Comparison of ENCODE assay signal across 8 mouse cellular contexts in genomic region chr1:24171205-24171866, GRCm38 (mm10). TPM values are rescaled to one million over a fixed set of nuclear protein-coding genes. Genes with fewer than 3 reads are reported as not detected.
A peak's percentile ranks its signal among the peaks of the same experiment; 100 is the strongest.
DNase-seq lines count a peak whose midpoint lies in the region; ATAC-seq lines count a peak whose summit lies in the region.

No protein-coding gene starts in this region.

- no peaks in the 10 kb centered on the region for H3K4me1 ChIP-seq in forebrain, embryonic 14.5 days (ENCODE audit: control insufficient read depth, insufficient read depth, low read length)
- 0 out of 2 replicates have a peak, but pooled peaks cover 2% of the 10 kb centered on the region for H3K4me1 ChIP-seq in kidney, embryonic 15.5 days
- H3K4me1 ChIP-seq in limb, embryonic 11.5 days (ENCODE audit: control insufficient read depth, insufficient read depth, low read length) = no peaks in the 10 kb centered on the region

- intact Hi-C loops in gastrocnemius, postnatal 14 days (cut with DNase I; ENCODE audit: low total_unique reads) = loop anchor here (10.0 kb wide), 1 partner anchor 347 kb away; no protein-coding TSS in a partner anchor

- no peak overlapping the region for H3K4me3 ChIP-seq in forebrain, embryonic 14.5 days (ENCODE audit: low read depth, low read length)
- H3K4me3 ChIP-seq in kidney, embryonic 15.5 days (replicated peaks) = no peak overlapping the region
- no peak overlapping the region for H3K4me3 ChIP-seq in limb, embryonic 11.5 days (ENCODE audit: low read depth, low read length)

- no peaks in the 10 kb centered on the region for H3K27me3 ChIP-seq in forebrain, embryonic 14.5 days (replicated peaks; ENCODE audit: control insufficient read depth, insufficient read depth, low read length)
- no peaks in the 10 kb centered on the region for H3K27me3 ChIP-seq in kidney, embryonic 15.5 days
- H3K27me3 ChIP-seq in limb, embryonic 11.5 days (ENCODE audit: control insufficient read depth, insufficient read depth, low read length) = no peaks in the 10 kb centered on the region

- H3K4me2 ChIP-seq in forebrain, embryonic 14.5 days (ENCODE audit: low read length) = no peak overlapping the region
- no peak overlapping the region for H3K4me2 ChIP-seq in kidney, embryonic 15.5 days
- H3K4me2 ChIP-seq in limb, embryonic 11.5 days (ENCODE audit: low read depth, severe bottlenecking) = no peak overlapping the region

- H3K27ac ChIP-seq in forebrain, embryonic 14.5 days (ENCODE audit: low read depth, low read length) = no peak overlapping the region
- no peak overlapping the region for H3K27ac ChIP-seq in kidney, embryonic 15.5 days
- H3K27ac ChIP-seq in limb, embryonic 11.5 days (replicated peaks; ENCODE audit: low read depth, low read length) = no peak overlapping the region

- H3K9ac ChIP-seq in forebrain, embryonic 14.5 days (ENCODE audit: low read length) = no peak overlapping the region
- H3K9ac ChIP-seq in kidney, embryonic 15.5 days = no peak overlapping the region
- H3K9ac ChIP-seq in limb, embryonic 11.5 days (ENCODE audit: low read length) = no peak overlapping the region

- WGBS in forebrain, embryonic 14.5 days = 2% methylated on average over 4 of the region's 4 CpGs
- WGBS in kidney, embryonic 15.5 days = 3% methylated on average over 4 of the region's 4 CpGs
- WGBS in limb, embryonic 11.5 days = 4% methylated on average over 4 of the region's 4 CpGs

- H3K36me3 ChIP-seq in forebrain, embryonic 14.5 days (ENCODE audit: control insufficient read depth, insufficient read depth, low read length) = no peaks in the 10 kb centered on the region
- H3K36me3 ChIP-seq in kidney, embryonic 15.5 days = no peaks in the 10 kb centered on the region
- H3K36me3 ChIP-seq in limb, embryonic 11.5 days (ENCODE audit: control insufficient read depth, insufficient read depth, low read length) = no peaks in the 10 kb centered on the region

- no peaks in the 10 kb centered on the region for H3K9me3 ChIP-seq in forebrain, embryonic 14.5 days (replicated peaks; ENCODE audit: control insufficient read depth, low read length)
- no peaks in the 10 kb centered on the region for H3K9me3 ChIP-seq in kidney, embryonic 15.5 days (replicated peaks)
- H3K9me3 ChIP-seq in limb, embryonic 11.5 days (ENCODE audit: control insufficient read depth, low read length) = no peaks in the 10 kb centered on the region

- peak; percentile 7 for DNase-seq in thymus, postnatal 14 days
- DNase-seq in thymus, postnatal 36 days = no peak
- peak; percentile 12 for DNase-seq in c-Kit-positive CD71-positive TER-119-positive erythroid progenitor cells, embryonic 14.5 days (ENCODE audit: low spot score)
- peak; percentile 89 for DNase-seq in forebrain, embryonic 14.5 days (ENCODE audit: low spot score)
- DNase-seq in limb, embryonic 11.5 days (ENCODE audit: low spot score) = peak; percentile 70
- DNase-seq in retina, postnatal 7 days (ENCODE audit: low read depth, low spot score) = peak; percentile 51
- no peak for DNase-seq in gastrocnemius, postnatal 14 days

- peak; percentile 85 for ATAC-seq in forebrain, embryonic 14.5 days
- 0 out of 2 replicates have a peak, but pooled peaks have one; percentile 64 for ATAC-seq in kidney, embryonic 15.5 days (replicated peaks; ENCODE audit: low FRiP score)
- no peak for ATAC-seq in limb, embryonic 11.5 days (ENCODE audit: insufficient number of reproducible peaks, low FRiP score, low TSS enrichment, low read depth)

RNA-seq across cellular contexts. Expression of gene Col9a1, which starts 6.1 kb away (rescaled TPM):
- polyA plus RNA-seq in forebrain, embryonic 14.5 days (2014; fragmentation: Nextera tagmentation; extraction: Ambion mirVana) = 0.57 and 0.73 TPM in 2 replicates
- polyA plus RNA-seq in kidney, embryonic 15.5 days (2015; fragmentation: Nextera tagmentation; extraction: Ambion mirVana) = 8.1 and 12.7 TPM in 2 replicates
- polyA plus RNA-seq in limb, embryonic 11.5 days (2014; fragmentation: Nextera tagmentation; extraction: Ambion mirVana) = 79.4 and 80.8 TPM in 2 replicates
- under 1 TPM; 0.31 to 0.45 TPM for total RNA-seq in gastrocnemius, postnatal 14 days (2021)

Comparison
In these comparisons a context has a peak if more than half of its experiments do, and no peak if none do; other contexts are left out.
1. DNase-seq: peak in thymus, postnatal 14 days (single experiment), c-Kit-positive CD71-positive TER-119-positive erythroid progenitor cells, embryonic 14.5 days (single experiment), forebrain, embryonic 14.5 days (single experiment), limb, embryonic 11.5 days (single experiment) and retina, postnatal 7 days (single experiment); none in thymus, postnatal 36 days (0 of 2) and gastrocnemius, postnatal 14 days (single experiment).